Comparison of ENCODE assay signal across 8 mouse cellular contexts in the genomic region with DNA sequence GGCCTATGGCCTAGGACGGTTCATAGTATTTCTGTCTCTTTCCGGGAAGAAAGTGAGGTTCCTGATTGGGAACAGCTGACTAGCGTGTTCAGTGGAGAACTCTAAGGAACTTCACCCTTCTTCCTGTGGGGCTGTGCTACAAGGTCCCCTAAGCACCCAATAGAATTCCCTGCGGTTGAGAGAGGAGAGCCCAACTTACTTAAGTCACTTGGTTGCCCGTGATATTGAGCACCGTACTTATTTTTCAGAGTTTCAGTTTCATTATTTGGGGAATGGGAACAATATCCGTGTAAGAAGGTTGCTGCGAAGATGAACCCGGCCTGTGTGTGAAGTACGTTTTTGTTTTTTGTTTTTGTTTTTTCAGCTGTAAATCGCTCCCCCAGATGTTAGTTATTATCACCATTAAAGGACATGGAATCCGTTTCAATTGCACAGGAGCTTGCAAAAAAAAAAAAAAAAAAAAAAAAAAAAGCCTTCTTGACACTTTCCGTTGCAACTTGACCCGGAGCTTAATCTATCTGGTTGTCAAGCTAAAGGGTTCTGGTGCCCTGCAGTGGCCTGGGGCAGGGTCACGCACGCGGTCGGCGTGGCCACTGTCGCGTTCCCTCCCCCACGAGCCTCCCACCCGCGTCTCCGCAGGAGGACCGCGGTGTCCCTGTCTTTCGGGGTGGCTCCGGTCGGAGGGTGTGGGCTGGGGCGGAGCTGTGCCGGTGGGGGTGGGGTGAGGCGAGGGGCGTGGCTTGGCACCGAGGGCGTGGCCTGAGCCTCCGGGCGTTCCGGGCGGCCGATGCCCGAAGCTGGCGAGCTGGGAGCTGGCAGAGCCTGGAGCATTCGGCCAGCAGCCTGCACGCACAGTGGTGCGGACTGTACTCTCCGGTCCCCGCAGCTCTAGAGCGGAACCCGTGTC. TPM values are rescaled to one million over a fixed set of nuclear protein-coding genes. Genes with fewer than 3 reads are reported as not detected.
DNase-seq lines count a peak whose midpoint lies in the region; ATAC-seq lines count a peak whose summit lies in the region.

A gene (plus strand): TSS at position 751 of the 907 bp plus-strand sequence.

- peak; percentile 88 for ATAC-seq in hindbrain, embryonic 13.5 days (ENCODE audit: low FRiP score)

- peak within 1 kb of the TSS; percentile 97 for H3K4me2 ChIP-seq in hindbrain, embryonic 13.5 days

- H3K9ac ChIP-seq in hindbrain, embryonic 13.5 days = peak within 1 kb of the TSS; percentile 68

- DNase-seq in R1 (ENCODE audit: low read depth, low spot score) = peak; percentile 83
- peak; percentile 74 to 86 for DNase-seq in cerebellum, postnatal 25 days
- peak; percentile 32 to 44 for DNase-seq in frontal cortex, postnatal 25 days (ENCODE audit: low spot score in 2 of 2)
- DNase-seq in layer of hippocampus, postnatal 36 days = peak; percentile 74 to 76
- DNase-seq in lung, postnatal 36 days = peak; percentile 92
- DNase-seq in retina, embryonic 14.5 days (ENCODE audit: low spot score) = peak; percentile 86
- DNase-seq in thymus, postnatal 4 days = peak; percentile 98

- no peaks in the 10 kb centered on the region for H3K9me3 ChIP-seq in hindbrain, embryonic 13.5 days

- WGBS in hindbrain, embryonic 13.5 days = 5% methylated on average over 50 of the region's 50 CpGs

- H3K4me1 ChIP-seq in hindbrain, embryonic 13.5 days (replicated peaks) = peaks cover 21% of the 10 kb centered on the region

- no peaks in the 10 kb centered on the region for H3K36me3 ChIP-seq in hindbrain, embryonic 13.5 days

- H3K27ac ChIP-seq in hindbrain, embryonic 13.5 days = no peak within 1 kb of the TSS

- H3K4me3 ChIP-seq in hindbrain, embryonic 13.5 days = peak within 1 kb of the TSS; percentile 54

- H3K27me3 ChIP-seq in hindbrain, embryonic 13.5 days = peaks cover 39% of the 10 kb centered on the region

RNA-seq across cellular contexts. Expression of the gene that starts here (rescaled TPM):
- 2.4 and 2.7 TPM in 2 replicates for polyA plus RNA-seq in hindbrain, embryonic 13.5 days (2015; fragmentation: Nextera tagmentation; extraction: Ambion mirVana)
- 10 to 100 TPM; 14.9 to 18.2 TPM for total RNA-seq in layer of hippocampus, postnatal 36 days (2021)

Comparison
In these comparisons a context has a peak if more than half of its experiments do, and no peak if none do; other contexts are left out.
1. DNase-seq: peak in every context shown above with its lines; median percentile 98 in thymus, postnatal 4 days; 92 in lung, postnatal 36 days; 86 in retina, embryonic 14.5 days; 83 in R1; 80 in cerebellum, postnatal 25 days; 75 in layer of hippocampus, postnatal 36 days; 38 in frontal cortex, postnatal 25 days.